Mouse (Mus musculus) c-Kit-positive CD71-negative TER-119-negative erythroid progenitor cells, embryonic 14.5 days (primary cell): Measurements from ENCODE around the gene Cdkn1a.
"Not testable (repeated sequence)": the region's sequence is repeated elsewhere in the genome, so short reads cannot be mapped to it uniquely, and the experiment has no call there.

Source experiments
- DNase-seq: peaks from one replicate; pipeline ENCODE4 v3.0.0-alpha.2; 2013; ENCODE audit warnings: low read depth

Gene Cdkn1a

DNA sequence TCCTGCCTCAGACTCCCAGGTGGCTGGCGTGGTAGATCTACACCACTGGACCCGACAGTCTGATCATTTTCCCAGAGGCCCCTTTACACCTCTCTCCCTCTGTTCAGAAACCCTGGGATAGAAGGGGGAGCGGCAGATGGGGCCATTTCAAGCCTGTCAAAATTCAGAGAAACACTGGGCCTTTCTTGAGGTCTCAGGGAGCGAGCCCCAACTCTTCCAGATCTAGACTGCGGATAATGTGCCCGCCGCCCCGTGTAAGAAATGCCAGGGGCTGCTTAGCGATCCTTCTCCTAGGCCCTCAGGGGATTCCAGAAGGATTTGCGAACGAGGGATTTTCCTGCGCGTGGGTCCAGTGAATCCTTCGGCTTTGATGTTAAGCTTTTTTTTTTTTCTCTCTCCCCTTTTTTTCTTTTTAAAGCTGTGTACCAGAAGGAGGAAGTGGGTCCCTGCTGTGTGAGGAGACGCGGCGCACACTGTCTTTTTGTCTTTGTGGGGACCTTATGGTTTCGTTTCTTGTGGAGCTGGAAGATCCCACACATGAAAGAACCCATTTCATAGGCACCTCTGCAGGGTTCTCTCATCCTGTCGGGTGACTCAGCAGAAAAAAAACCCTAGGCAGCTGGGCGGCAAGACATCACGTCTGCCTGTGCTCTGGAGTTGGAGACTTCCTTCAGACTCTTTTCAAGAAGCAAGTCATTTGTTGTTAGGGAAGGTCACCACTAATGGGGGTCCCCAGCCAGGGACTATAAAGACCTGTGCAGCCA lies 9.0 kb upstream of the Cdkn1a start:
- DNase-seq = peak; percentile 60

DNA sequence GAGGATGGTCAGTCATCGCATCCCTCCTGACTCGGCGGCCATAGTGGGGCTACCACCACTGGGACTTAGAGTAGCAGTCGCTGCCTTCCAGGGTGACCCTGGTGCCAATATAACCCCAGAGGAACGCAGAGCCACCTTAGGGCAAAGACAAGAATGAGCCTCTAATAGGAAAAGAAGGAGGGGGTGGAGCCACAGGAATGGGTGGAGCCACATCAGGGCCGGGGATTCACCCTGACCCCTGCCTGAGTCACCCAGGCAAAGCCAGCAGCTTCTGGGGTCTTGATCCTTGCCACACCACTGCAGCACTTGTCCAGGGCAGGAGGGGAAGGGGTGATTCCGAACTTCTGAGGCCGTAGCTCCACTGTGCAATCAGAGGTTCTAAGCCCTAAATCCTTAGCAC lies 7.2 kb upstream of the Cdkn1a start:
- no peak for DNase-seq

DNA sequence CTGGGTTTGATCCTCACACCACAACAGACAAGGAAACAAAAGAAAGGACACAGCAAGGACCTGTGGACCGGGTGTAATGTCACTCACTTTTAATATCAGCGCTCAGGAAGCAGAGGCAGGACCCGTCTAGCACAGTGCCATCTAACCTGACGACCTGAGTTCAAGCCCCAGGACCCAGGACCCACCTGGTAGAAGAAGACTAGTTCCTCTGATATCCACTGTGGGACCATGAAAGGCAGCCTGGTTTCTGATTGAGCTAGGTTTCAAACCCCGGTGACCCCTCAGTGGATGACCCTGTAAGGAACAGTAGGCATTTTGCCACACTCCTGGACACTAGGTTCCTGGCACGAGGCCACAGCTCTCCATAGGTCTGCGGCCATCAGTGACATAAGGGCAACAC lies 6.1 kb upstream of the Cdkn1a start:
- DNase-seq = no peak

DNA sequence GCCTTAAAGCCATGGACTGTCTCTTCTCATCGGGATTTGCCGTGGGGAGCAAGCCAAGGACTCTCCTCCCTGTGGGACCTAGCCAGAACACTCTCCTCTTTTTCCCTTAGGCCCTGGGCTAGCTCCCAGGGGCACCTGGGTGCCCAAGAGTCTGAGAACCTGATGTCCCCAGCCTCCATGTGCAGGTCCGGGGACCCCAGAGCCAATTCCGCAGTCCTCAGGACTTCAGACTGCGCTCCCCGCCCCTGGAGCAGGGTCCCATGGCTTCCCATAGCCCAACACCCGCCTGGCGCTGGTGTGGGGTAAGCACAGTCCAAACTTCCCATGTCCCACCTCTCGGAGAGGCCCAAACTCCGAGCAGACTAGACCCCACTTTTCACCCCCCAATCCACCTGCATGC lies 5.5 kb upstream of the Cdkn1a start:
- no peak for DNase-seq

DNA sequence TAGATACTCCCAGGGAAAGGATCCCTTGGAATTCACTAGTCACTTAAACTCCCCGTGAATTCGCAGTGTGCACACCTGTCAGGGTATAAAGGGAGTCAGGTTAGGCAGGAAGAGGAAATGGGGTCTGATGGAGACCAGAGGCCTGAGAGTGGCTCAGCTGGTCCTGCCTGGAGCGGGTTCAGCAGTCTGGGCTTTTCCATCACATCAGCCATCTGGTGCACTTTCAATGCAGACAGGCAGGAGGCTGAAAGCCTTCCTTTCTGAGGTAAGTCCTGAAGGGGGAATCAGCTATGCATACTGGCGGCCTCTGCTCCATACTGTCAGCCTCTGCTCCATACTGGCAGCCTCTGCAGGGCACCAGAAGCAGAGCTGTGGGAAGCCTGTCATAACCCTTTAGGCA lies 3.9 kb upstream of the Cdkn1a start:
- no peak for DNase-seq

DNA sequence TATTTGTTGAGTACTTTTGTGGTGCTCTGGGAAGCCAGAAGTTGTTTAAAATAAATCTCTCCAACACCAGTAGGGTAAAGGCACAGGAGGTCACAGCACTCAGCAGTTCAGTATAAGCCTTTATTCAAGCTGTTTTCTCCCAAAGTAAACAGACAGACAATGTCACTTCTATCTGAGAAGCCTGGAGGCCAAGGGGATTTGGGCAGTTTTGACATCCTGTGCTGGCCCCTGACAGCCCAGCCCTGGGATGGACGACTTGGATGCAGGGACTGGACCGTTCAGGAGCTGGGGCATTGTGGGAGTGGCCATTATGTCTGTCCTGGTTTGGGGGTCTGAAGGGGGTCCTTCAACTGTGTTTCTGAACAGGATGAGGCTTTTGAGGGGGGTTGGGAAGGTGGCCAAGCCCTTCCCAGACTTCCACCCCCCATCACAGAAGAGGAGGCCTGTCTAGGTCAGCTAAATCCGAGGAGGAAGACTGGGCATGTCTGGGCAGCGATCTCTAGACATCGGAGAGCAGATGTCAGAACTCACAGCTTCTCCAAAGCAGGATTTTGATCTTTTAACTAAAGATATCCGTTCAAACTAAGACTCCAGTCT lies 670 bp downstream of the Cdkn1a start:
- no peak for DNase-seq

DNA sequence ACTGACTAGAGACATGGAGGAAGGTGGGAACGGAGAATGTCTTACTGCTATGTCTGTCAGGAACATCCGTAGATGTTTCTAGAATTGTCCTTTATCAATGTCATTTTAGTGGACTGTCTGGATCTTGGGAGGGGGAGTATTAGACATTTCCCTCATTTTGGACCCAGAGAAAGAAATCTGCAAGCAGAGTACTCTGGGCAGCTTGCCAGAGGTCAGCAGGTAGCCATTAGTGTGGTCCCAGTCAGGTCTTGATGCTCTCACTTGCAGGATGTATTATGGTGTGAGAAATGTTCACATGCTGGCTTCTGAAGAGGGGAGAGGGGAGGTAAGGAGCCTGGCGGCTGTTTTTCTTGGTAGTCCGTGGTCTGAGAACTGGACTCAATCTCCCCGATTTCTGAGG lies 1.7 kb downstream of the Cdkn1a start:
- DNase-seq = no peak

DNA sequence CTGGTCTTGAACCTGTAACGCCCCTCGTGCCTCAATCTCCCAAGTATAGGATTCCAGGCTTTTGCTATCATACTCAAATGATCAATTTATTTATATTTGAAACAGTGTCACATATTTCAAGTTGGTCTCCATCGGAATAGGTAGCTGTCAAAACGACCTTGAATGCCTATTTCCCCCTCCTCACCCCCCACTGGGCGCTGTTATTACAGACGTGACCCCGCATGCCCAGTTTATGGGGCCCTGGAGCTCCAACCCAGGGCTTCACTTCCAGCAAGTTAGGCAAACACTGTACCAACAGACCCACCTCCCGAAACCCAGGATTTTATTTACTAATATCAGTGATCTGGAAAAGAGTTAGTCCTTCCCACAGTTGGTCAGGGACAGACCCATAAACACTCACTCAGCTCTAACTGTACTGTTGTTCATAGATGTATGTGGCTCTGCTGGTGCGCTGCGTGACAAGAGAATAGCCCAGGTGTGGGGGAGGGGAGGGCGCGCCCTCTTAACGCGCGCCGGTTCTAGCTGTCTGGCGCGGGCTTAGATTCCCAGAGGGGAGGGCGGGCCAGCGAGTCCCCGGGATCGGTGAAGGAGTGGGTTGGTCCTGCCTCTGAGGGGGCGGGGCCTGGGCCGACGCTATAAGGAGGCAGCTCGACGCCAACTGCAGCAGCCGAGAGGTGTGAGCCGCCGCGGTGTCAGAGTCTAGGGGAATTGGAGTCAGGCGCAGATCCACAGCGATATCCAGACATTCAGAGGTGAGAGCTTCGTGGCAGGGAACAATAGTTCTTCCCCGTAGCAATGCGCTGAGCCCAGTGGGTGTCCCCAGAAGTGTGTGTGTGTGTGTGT lies 2.6 kb downstream of the Cdkn1a start:
- peak; percentile 88 for DNase-seq

DNA sequence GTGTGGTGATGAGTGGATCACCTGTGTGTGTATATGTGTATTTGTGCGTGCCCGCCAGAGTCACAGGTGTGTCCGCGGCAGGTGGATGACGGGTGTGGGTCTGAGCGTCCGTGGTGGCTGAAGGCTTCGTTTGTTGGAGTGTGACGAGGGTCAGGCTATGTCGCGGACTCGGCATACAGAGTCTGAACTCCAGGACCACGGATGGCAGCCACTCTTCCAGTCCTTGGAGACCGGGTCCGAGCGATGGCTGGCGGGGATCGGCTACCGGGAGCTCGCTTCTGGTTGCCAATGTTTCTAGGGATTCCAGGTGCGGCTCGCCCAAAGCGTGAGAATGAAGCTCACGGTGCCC lies 3.2 kb downstream of the Cdkn1a start:
- DNase-seq = no peak

DNA sequence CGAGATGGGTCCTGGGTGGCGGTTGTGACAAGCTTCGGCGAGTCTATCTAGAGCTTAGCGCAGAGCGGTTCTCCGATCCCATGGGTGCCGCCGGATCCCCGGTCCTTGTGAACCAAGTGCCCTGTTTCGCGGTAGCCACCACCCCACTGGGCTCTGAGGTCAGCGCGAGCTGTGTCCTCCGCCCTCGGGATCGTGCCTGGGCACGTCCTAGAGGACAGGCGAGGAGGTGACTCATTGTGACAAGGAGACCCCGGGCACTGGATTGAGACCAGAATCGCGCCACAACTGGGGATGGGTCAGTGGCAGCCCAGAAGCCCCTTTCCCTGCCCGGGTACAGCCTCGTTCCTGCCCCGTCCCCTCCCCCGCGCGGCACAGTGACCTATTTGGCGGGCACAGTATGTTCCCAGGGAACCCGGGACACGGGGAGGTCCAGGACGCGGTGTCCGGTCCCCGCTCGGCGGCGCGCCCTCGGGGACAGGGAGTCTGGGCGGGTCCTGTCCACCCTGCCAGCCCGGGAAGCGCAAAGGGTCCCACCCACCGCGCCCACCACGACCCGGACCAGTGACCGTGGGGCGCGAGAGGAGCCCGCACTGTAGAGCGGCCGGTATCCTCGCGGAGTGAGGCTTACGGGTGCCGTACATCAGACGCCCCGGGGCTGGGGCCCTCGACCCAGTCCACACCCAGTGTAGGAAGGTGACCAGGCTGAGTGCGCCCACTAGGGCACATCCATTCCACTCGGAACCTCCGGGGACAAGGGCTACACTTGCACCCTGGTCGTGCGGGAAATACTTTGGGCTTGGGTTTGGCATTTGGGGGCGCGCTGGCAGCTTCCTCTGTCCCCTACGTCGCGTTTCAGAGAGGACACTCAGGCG lies 3.8 kb downstream of the Cdkn1a start:
- no peak for DNase-seq

DNA sequence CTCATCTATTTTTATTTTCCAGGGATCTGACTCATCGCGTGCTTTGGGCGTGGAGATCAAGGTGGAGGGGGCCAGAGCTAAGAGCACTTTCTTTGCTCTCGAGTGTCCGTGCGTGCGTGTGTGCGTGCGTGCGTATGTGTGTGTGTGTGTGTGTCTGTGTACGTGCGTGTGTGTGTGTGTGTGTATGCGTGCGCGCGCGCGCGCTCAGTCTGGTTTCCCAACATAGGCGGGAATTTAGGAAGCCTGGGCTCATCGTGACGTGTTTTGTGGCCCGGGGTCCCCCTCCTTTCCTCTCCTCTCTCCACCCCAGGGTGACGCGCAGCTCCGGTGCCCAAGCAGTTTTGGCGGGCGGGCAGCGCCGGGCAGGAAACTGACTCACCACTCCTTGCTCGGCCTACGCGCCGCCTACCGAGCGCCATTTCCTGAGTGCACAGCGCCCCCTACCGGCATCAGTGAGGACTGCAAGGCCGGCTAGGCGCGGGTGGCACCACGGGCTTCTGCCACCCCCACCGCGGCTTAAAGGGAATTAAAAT lies 4.5 kb downstream of the Cdkn1a start:
- peak; percentile 95 for DNase-seq

DNA sequence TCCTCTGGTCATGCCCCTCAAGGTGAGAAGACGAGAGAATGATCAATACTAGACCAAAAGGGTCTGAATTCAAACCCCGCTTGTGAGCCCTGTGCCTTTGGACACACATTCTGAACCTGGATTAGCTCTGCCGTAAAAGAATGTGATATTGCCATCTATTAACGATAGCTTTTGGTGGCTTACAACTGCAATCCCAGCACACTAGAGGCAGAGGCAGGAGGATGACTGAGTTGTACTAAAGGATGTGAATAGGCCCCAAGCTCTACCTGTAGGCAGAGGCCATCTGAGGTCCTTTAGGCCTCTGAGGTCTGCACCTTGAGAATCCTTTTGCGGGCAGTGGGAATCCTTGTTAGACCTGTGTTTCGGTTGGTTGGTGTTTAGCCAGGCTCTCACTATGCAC lies 5.5 kb downstream of the Cdkn1a start:
- DNase-seq = no peak

DNA sequence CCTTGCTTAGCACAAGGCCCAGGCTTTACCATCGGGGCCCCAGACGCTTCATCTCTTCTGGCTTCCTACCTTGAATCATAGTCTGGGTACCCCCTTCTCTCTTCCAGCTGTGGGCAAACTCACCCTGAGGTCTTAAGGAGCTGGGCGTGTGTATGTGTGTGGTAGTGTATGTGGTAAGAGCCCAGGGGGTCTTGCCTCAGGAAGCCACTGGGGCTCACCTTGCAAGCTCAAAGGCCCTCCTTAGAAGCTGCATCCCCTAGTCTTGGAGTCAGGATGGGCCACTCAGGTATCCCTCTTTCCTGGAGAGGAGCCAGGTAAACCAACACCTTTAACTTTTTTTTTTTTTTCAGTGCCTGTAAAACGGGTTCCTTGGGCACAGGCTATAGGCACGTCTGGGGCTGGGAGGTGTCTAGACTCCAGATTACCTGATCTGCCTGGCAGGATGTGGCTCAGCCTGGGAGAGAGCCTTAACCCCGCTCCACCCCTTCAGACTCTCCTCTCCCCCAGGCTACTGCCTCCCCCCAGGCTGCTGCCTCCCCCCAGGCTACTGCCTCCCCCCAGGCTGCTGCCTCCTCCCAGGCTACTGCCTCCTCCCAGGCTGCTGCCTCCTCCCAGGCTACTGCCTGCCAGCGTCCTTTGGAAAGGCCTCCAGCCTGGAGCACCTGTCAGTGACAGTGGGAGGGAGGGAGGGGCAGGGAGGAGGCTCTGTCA lies 6.2 kb downstream of the Cdkn1a start:
- no peak for DNase-seq

DNA sequence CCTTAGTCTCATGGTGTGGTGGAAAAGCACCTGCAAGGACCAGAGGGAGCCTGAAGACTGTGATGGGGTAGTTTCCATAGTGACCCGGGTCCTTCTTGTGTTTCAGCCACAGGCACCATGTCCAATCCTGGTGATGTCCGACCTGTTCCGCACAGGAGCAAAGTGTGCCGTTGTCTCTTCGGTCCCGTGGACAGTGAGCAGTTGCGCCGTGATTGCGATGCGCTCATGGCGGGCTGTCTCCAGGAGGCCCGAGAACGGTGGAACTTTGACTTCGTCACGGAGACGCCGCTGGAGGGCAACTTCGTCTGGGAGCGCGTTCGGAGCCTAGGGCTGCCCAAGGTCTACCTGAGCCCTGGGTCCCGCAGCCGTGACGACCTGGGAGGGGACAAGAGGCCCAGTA lies 7.5 kb downstream of the Cdkn1a start:
- DNase-seq = no peak

DNA sequence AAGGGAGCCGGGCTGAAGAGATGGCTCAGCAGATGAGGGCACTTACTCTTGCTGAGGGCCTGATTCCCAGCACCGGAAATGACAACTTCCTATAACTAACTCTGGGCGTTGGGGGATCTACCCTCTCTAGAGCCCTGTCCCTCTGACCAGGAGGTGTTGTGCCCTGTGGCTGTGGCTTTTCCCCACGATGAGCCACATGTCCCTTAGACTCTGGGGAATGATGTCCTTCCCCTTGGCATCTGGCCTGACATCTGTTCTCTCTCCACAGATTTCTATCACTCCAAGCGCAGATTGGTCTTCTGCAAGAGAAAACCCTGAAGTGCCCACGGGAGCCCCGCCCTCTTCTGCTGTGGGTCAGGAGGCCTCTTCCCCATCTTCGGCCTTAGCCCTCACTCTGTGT lies 8.3 kb downstream of the Cdkn1a start:
- no peak for DNase-seq

DNA sequence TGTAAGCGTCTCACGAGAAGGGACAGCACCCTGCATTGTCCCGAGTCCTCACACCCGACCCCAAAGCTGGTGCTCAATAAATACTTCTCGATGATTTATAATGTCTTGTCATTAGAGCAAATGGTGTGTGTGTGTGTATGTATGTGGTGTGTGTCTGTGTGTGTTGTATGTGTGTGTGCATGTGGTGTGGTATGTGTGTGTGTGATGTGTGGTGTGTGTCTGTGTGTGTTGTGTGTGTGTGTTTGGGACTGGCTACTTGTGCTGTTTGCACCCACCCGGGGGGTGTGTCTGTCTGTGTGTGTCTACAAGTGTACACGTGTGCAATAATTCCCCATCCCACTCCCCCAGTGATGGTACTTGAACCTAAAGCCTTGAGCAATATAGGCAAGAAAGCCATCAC lies 9.9 kb downstream of the Cdkn1a start:
- DNase-seq = no peak

DNA sequence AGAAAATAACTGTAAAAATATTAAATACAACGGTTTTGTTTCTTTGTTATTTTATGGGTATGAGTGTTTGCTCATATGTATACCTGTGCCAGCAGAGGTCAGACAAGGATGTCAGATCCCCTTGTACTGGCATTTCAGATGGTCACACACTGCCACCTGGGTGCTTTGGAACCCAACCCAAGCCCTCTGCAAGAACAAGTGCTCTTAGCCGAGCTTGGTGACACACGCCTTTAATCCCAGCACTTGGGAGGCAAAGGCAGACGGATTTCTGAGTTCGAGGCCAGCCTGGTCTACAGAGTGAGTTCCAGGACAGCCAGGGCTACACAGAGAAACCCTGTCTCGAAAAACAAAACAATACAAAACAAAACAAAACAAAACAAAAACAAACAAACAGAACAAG lies 19.6 kb downstream of the Cdkn1a start:
- DNase-seq = not testable (repeated sequence)

DNA sequence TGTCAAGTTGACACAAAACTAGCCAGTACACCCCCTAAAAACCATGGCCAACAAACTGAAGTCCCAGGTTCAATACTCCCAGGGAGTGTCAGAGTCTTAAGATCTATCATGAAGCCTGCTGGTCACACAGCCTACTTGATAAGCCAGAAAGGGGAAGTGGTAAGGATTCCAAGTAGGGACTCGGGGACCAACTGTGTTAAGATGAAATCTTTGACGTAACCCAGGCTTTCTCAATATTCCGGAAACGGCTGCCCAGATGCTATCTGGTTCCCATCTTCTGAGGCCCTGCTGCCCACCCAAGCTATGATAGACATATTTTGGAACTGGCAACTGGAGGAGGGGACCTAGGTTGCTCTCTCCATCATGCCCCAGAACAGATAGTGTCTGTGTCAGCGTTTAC lies 20.6 kb downstream of the Cdkn1a start:
- DNase-seq = peak; percentile 77

DNA sequence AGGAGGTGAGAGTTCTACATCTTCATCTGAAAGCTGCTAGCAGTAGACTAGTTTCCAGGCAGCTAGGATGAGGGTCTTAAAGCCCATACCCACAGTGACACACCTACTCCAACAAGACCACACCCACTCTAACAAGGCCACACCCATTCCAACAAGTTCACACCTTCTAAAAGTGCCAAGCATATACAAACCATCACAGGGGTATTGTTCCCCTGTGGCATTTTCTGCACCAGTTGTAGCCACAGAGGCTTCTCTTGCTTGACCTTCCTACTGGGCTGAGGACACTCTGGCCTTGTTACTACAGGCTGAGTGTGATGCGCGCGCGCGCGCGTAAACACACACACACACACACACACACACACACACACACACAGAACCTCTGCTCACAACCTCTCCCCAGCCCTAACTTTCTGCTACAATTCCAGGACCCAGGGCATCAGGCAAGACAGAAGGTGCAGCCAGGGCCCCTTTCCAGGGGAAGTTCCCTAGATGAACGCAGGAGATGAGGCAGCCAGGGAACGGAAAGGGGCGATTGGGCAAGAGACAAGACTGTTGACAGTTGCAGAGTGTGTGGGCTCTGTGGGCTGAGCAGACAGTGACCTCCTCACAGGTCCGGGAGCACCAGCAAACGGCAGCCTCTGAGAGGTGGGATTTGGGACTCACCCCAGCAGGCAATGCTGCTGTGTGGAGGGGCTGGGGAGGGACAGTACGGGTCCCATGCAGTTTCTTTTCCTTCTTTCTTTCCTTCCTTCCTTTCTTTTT lies 23.0 kb downstream of the Cdkn1a start, which contains the start of gene Rab44:
Rab44 (plus strand) TSS at position 555 of the 762 bp plus-strand sequence.
- no peak for DNase-seq

DNA sequence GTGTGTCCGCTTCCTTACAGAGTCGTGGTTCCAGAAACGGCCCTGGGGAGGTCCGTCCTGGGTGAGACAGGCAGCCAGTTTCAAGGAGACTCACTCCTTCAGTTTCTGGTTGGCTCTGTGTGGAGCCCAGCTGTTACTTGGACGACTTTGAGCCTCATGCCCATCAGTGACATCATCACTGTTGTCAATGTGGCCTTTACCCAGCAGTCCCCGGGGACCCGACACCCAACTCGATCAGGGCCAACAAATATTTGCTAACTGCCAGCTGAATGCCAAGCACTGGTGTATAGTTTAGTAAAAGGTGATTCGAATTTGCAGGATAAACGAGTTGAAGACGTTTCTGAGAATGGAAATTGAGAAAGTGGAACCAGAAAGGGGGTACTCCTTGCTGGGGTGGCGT lies 25.2 kb downstream of the Cdkn1a start:
- no peak for DNase-seq
